Mouse (Mus musculus) left cerebral cortex, adult 2 months (tissue): ENCODE measurements around the gene Gm1604a. TPM values are rescaled to one million over a fixed set of nuclear protein-coding genes. Genes with fewer than 3 reads are reported as not detected.
"Not testable (repeated sequence)": the region's sequence is repeated elsewhere in the genome, so short reads cannot be mapped to it uniquely, and the experiment has no call there.

ENCODE experiments used
- DNase-seq, 2 experiments: peaks; one replicate each; pipeline ENCODE4 v3.0.0; 2021 to 2022; ENCODE audit warnings: low spot score in 2 of 2, mixed read lengths in 1 of 2; ENCODE audit errors: extremely low spot score in 1 of 2
- H3K27ac ChIP-seq: fragments of 200-600 bp; 2 replicates; pipeline ENCODE4 v1.8.1; 2022
- H3K4me3 ChIP-seq: fragments of 200-600 bp; 2 replicates; pipeline ENCODE4 v1.8.1; 2022
- intact Hi-C: fragments of 180-260 bp; cut with DNase I; formaldehyde crosslinking; loops from one replicate; pipeline ENCODE4 v1.15.1; 2025
- long read RNA-seq, 2 experiments: library from polyadenylated mRNA; stranded (forward); transcript quantifications; one replicate each; pipeline ENCODE4 v2.0.0; 2021; ENCODE audit warnings: borderline mapping rate in 2 of 2
- total RNA-seq, 2 experiments: library from RNA; stranded (reverse); gene quantifications; 2 replicates each; pipeline ENCODE4 v1.2.3; 2021

The Gm1604a gene
- total RNA-seq, result 1 to 10 TPM; 1.8 to 1.9 TPM
- long read RNA-seq, experiment 1, result 0 reads
- long read RNA-seq, experiment 2, partial matches to known transcripts, result 1 of 1 reads
- long read RNA-seq, experiment 2, other reads (novel, unspliced or antisense), result 0 of 1 reads

DNA sequence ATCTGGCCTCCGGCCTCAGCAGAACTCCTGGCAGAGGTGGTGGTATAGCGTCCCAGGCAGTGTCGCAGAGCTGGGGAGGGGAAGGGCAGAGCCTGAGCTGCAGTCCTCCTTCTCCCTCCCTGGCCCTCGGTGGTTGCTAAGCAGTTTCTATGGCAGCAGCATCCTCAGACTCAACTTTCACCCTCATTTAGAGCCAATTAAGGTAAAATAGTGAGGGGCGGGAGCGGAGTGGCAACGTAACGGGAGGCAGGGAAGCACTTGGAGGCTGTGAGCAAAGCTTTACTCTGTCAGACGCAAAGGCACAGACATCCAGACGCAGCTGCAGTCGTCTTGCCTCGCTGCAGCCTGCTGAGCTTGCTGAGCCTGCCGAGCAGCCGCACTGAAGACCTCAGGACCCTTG is at the start of gene Gm1604a:
Gm1604a (plus strand) TSS at position 312 of the 400 bp plus-strand sequence.
- H3K27ac ChIP-seq, H3K4me3 ChIP-seq, intact Hi-C loops: not testable (repeated sequence)
- DNase-seq, result peak; percentile 27 to 46

DNA sequence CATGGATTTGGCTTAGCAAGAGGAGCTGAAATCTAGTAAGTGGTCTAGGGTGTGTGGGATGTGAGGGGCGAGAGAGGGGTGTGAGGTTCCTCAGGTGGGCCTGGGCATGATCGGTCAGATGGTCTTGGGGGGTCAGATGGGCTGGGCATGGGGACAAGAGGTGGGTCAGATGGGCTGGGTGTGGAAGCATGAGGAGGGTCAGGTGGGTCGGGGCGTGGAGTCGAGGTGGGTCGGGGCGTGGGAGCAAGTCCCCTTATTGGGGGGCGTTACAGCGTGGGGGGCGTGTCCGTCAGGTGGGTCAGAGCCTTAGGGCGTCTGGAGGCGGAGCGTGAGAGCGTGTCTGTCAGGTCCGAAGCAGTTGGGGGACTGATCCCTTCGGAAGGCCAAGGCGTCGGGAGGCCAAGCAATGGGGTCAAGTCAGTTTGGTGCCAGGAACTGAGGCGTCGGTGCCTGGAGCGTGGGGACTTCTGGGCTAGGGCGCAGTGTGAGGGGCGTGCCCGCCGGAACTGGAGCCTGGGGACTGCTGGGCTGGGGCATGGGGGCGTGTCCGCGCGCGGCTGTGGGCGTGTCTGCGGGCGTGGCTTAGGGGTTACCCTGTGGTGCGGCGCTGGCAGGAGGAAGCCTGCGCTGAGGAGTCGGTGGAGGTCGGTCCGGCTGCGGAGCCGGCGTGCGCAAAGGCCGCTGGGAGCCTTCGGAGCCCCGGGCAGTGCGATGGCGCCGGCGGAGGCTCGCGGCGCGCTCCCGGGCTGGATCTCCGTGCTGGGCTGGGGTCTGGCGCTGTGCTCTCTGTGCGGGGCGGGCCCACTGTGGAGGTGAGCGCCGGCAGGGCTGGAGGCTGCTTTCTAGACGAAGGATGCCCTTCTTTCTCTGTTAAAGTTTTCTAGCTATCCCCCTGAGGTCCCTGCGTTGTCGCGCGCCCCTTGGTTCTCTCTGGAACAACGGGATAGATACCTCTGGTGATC is 46.8 kb upstream of the Gm1604a start, which contains the start of gene Gm49721:
Gm49721 (plus strand) TSS at position 618 of the 962 bp plus-strand sequence.
- intact Hi-C loops, H3K27ac ChIP-seq: not testable (repeated sequence)
- peak within 1 kb of the TSS; percentile 59 for H3K4me3 ChIP-seq
- DNase-seq, result peak; percentile 47 to 58

DNA sequence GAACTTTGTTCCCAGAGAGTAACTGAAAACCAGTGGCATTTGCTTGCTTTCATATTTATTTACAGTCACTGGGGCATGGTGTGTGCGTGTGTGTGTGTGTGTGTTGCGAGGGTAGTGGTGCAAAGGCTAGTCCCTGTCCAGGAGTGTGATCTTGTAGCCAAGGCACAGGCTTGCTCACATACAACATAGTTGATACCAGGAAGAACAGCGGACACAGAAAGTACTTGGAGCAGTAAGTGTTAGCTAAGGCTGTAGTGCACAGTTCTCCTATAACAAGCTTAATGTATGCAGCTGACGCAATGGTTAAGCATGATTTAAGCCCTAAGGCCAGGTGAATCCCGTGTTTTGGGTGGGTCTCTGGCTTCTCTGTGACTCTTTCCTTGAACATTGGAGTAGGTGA is 46.0 kb upstream of the Gm1604a start:
- peak overlapping the region; percentile 59; the same call in 1 of the 2 replicates for H3K4me3 ChIP-seq
- H3K27ac ChIP-seq, intact Hi-C loops, DNase-seq: not testable (repeated sequence)

DNA sequence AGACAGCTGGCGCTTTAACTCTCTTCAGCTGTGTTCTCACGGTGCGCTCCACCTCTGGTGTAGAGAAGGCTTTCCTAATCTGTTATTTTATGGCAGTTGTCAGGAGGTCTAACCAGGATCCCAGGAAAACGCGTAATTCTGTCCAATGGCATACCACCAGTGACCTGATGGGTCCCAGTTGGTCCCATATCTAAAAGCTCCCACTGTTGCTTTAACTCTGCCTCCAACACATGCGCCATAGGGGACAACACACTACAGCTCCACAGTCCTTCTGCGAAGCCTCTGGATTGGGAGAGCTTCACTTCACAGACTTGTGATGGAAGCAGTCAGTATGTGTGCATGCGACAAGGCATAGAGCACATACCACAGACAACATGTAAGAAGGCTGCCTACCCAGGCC is 45.2 kb upstream of the Gm1604a start:
- intact Hi-C loops, H3K4me3 ChIP-seq, DNase-seq, H3K27ac ChIP-seq: not testable (repeated sequence)

DNA sequence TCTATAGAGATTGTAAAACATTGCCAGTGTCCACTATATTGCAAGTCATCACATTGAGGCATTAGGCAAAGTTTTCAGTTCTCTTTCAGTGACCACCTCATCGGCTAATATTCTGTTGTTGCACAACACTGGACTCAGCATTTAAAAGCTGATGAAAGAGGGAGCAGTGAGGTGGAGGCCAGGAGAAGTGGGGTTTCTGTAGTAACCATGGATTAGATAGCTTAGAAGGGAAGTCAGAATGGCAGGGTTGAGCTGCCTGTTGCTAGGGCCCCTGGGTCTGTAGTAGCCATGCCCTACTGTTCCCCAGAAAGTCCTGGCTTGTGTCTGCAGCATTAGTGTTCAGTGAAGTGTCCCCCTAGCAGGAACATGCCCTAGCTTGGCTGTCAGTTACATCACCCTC is 39.2 kb upstream of the Gm1604a start:
- intact Hi-C loops, result not testable (repeated sequence)

DNA sequence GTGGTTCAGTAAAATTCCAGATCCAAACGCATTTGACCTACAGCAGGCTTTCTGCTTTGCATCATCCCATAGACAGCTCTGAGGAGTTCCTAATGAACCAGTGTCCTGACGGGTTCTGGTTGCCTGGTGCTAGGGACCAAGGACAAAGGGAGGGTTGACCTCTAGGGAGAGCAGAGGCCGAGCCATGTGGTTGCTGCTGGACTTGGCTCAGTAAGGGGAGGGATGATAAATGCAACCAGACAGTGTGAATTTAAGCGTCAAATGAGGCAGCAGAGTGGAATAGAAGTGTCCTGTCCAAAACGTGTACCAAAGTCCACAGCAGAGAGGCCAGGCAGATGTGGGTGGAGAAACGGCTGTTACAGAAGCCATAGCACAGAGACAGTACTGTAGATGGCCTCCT is 29.9 kb upstream of the Gm1604a start:
- intact Hi-C loops, H3K27ac ChIP-seq, DNase-seq: not testable (repeated sequence)

More for the DNA sequence above, 39.2 kb upstream of the Gm1604a start:
- DNase-seq, H3K27ac ChIP-seq, H3K4me3 ChIP-seq: not testable (repeated sequence)

DNA sequence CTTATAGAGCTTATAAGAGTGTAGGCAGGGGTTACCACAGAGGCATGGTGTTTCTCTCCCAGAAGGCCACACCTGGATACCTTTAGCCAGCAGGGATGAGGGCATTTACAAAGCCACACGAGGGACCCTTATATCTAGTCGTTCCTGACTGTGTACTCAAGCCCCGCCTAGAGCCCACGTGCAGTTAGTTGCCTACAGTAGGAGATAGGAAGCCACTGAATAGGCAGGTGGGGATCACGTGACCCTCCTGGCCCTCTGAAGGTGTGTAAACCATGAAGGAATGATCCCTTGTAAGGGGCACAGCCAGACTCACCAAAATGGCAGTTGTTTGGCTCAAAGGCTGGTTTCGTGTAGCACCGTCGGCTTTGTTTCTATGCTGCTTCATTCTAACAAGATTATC is 28.5 kb upstream of the Gm1604a start:
- H3K27ac ChIP-seq, DNase-seq, intact Hi-C loops, H3K4me3 ChIP-seq: not testable (repeated sequence)

More for the DNA sequence above, 29.9 kb upstream of the Gm1604a start:
- H3K4me3 ChIP-seq, result not testable (repeated sequence)

DNA sequence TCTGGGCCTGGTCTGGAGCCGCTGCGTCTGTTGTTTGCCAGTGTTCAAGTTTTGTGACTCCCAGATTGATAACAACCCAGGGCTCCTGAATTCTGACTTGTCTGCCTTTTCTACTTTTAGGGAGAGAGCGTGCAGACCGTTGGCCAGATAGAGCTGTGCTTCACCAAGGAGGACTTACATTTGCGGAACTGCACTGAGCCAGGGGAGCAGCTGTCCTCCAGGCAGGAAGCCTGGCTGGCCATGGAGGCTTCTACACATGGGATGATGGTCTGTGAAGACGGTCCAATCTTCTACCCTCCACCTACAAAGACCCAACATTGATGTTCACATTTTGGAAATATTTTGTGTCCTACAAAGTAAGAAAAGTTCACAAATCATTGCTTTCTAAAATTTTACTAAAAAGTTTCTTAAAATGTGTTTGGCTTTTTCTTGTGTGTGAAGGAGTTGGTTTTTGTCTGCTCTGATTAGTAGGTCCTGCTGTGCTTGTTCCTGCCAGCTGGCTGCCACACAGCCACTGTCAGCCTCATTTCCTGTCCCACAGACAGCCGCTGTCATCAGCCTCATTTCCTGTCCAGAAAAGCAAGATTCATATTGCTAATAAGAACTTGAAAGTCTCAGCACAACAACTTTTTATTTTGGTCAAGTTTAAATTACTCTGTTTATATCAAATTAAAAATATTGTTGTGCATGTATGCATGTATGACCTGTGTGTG is 27.4 kb upstream of the Gm1604a start:
- H3K4me3 ChIP-seq, intact Hi-C loops, H3K27ac ChIP-seq, DNase-seq: not testable (repeated sequence)

DNA sequence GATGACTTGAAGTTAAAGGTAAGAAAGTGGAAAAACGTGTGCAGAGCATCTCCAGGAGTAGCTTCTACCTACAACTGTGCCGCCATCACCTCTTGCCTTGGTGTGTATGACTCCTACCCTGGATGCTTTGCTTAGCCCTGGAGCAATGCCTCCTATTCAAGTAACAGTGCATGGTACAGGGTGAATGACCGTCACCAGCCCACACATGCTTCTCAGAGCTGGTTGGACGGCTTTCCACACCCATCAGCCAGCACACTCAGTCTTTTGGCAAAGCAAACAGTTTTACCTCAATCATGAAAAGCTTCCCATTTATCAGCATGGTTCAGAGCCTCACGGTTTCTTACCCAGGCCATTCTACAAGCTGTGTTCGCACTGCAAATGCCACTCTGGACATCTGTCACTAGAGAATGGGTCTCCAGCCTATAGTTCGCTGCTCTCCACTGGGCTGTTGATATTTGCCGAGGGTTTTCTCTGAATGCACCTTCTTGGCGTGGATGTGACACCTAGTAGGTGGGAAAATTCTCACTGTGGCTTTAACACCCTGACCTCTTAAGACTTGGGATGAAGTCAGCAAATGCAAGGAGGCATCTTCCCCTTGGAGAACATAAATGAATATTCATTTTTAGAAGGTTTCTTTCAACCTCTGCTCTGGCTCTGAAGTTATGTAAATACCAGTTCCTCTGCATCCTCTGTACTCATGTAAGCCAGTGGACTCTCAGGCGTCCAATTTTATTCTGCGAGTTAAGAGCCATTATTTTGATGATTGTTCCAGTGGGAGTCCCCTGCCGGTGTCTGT is 23.4 kb upstream of the Gm1604a start:
- H3K4me3 ChIP-seq, intact Hi-C loops, DNase-seq, H3K27ac ChIP-seq: not testable (repeated sequence)

DNA sequence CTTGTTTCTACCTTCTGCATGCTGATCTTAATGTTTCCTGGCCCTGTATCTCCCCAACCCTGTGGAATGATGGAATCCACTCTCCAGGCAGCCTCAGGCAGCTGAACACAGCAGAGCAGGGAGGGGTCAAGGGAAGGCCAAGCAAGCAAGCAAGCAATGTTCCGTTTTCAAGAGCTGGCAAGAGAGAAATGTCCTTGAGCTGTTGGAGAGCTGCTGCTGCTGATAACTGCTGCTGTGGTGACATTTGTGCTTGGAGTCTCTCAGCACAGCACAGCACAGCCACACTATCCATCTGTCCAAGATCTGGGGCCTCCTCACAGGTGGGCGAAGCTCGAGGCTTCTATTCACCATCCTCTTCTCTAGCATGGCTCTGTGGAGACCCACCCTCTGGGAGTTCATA is 22.0 kb upstream of the Gm1604a start:
- DNase-seq, H3K4me3 ChIP-seq, intact Hi-C loops, H3K27ac ChIP-seq: not testable (repeated sequence)

DNA sequence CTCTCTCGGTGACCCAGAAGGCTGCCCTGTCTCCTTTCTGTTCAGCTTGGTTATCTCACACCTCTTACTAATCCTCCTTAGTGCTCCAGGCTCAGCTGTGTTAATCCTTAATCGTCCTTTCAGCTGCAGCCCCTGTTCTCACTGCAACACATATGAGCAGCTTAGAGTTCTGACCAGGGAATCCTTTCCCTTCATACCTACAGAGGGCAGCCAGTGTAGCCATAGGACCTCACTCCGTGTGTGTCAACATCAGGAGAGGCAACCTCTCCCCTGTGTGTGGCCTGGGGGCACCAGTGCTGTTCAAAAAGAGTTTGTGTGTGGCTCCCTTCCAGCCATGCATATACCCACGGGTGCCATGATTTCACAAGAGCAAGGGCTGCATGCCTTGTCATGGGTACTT is 19.7 kb upstream of the Gm1604a start:
- DNase-seq, intact Hi-C loops: not testable (repeated sequence)

DNA sequence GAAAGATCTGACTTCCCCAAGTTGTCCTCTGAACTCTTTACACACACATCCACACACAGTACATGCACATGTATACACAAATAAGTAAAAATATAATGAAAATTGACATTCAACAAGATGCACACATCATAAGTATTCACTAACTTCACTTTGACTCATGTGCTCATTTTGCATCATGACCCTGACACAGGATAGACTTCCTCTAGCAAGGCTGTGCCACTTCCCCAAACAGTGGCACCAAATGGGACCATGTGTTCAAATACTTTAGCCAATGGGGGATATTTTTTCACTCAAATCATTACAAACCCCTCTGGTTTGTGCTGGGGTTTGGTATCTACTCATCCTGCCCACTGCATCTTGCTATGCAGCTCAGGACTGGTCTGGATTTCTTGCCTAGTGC is 16.5 kb upstream of the Gm1604a start:
- DNase-seq, H3K4me3 ChIP-seq, intact Hi-C loops, H3K27ac ChIP-seq: not testable (repeated sequence)

More for the DNA sequence above, 19.7 kb upstream of the Gm1604a start:
- H3K4me3 ChIP-seq, H3K27ac ChIP-seq: not testable (repeated sequence)

DNA sequence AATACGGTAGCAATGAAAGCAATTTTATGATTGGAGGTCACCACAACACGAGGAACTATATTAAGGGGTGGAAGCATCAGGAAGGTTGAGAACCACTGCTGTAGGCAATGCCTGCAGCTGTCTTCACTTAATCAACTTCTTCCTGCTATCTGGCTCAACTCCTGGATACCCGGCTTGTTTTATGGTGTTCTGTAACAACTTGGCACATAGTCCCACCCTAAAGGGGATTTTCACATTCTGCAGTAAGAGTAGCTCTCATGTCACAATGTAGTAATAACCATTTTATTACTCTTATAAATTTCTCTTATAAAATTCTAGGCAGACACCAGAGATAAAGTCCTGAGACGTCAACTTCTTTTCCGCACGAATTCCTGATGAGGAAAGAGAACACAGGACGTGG is 15.9 kb upstream of the Gm1604a start:
- DNase-seq, H3K27ac ChIP-seq, intact Hi-C loops, H3K4me3 ChIP-seq: not testable (repeated sequence)

DNA sequence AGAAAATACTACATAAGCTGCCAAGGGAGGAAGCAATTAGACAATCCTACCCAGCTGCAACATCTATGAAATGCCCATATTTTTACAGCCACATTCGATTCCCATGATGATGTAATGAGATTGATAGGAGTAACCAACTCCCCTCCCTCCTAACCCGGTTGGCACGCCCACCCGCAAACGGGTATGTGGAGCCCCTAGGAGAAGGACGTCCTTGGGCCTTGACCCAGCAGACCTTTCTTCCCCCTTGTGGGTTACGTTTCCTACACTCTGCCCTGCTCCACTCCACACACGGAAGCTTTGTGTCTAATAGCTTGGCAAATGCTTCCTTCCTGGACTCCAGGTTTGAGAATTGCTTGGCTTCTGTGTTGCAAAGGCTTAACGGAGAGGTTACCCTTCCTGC is 15.5 kb upstream of the Gm1604a start:
- H3K27ac ChIP-seq, intact Hi-C loops, H3K4me3 ChIP-seq, DNase-seq: not testable (repeated sequence)

DNA sequence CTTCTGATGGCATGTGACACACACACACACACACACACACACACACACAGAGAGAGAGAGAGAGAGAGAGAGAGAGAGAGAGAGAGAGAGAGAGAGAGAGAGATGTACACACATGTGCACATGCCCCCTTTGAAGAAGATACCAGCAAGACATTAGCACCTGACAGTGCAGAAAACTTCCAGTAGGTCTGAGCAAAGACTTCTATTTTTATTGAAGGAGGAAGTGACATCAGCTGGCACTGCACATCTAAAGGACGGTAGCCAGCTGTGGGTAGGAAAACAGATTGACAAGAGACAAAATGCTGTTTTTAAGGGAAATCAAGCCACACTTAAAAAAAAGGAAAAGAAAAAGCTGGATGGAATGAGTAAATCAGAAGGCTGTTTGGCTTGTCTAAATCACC is 11.2 kb upstream of the Gm1604a start:
- H3K4me3 ChIP-seq, DNase-seq, H3K27ac ChIP-seq, intact Hi-C loops: not testable (repeated sequence)

DNA sequence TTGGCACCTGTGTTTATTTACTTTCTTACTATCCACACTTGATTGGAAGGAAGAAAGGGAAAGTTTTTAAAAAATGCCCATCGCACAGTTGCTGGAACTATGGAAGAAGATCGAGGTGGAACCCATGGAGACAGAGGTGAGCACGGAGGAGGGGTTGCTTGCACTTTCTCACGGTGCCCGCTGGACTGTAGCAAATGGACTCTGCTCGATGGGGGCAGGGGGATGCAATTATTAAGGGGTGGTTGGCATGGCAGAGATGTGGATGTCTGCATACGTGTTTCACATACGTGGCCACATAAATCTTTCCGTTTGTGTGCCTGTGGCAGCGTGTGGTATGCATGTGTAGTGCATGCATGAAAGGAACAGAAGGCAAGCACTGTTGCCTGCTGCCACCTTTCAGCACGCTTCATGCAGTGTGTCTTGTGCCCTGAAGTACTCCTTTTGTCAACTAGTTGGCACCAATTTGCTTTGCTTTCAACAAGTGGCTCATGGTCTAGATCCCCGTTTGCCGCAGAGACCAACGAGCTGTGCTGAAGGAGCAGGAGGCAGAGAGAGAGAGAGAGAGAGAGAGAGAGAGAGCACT is 487 bp downstream of the Gm1604a start:
- H3K27ac ChIP-seq, H3K4me3 ChIP-seq, DNase-seq, intact Hi-C loops: not testable (repeated sequence)
